Mouse (Mus musculus) bone marrow macrophage, adult 2 months (primary cell): ENCODE results near the gene Rsu1.

Experiments
- CTCF ChIP-seq: IDR thresholded peaks from 2 replicates; pipeline ENCODE4 v1.5.1; 2012; ENCODE audit warnings: low read depth, mild to moderate bottlenecking, low read length, moderate library complexity
- POLR2A ChIP-seq: IDR thresholded peaks from 2 replicates; pipeline ENCODE4 v1.6.1; 2012; ENCODE audit warnings: mild to moderate bottlenecking, low read depth, low read length, borderline replicate concordance

DNA sequence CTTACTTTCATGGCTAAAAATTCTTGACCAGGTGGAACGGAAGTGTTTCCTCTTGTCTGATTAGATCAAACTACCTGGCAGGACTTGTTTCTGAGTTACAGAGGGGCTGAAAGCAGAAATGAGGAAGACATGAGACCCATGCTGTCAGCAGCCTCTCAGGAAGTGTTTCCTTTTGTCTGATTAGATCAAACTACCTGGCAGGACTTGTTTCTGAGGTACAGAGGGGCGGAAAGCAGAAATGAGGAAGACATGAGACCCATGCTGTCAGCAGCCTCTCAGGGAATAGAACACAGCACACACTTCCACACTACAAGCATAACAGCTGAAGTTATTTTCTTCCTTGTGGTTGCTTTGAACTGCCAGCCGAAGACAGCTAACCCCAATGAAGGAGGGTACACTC lies 46.7 kb downstream of the Rsu1 start:
- TF ChIP-seq CTCF (no peak), POLR2A (no peak)
